Mouse (Mus musculus) liver, embryonic 16.5 days (tissue): ENCODE data around the gene Arl6ip4. TPM values are rescaled to one million over a fixed set of nuclear protein-coding genes. Genes with fewer than 3 reads are reported as not detected.
A peak's percentile ranks its signal among the peaks of the same experiment; 100 is the strongest.

Experiments
- ATAC-seq: fragments of 200-750 bp; cut with Nextera tagmentation; 2 replicates; pipeline ENCODE4 v1.8.0; 2017; ENCODE audit warnings: low read depth, mild to moderate bottlenecking, moderate number of reproducible peaks, moderate library complexity
- H3K27ac ChIP-seq: fragments of 300-500 bp; sonication (generic); 2 replicates; pipeline ENCODE4 v1.5.1; 2014; ENCODE audit warnings: mild to moderate bottlenecking, low read length
- H3K27me3 ChIP-seq: fragments of 300-500 bp; sonication (generic); 2 replicates; pipeline ENCODE4 v1.6.1; 2014; ENCODE audit warnings: low read depth, low read length, mixed read lengths; ENCODE audit not compliant: control insufficient read depth, insufficient read depth
- H3K36me3 ChIP-seq: fragments of 300-500 bp; sonication (generic); 2 replicates; pipeline ENCODE4 v1.6.1; 2014; ENCODE audit warnings: mild to moderate bottlenecking; ENCODE audit not compliant: control insufficient read depth, insufficient read depth
- H3K4me1 ChIP-seq: fragments of 300-500 bp; sonication (generic); 2 replicates; pipeline ENCODE4 v1.6.1; 2014; ENCODE audit warnings: low read depth, low read length, mixed read lengths; ENCODE audit not compliant: control insufficient read depth
- H3K4me2 ChIP-seq: fragments of 300-500 bp; sonication (generic); 2 replicates; pipeline ENCODE4 v1.6.1; 2014; ENCODE audit warnings: low read depth, low read length, mixed read lengths
- H3K4me3 ChIP-seq: fragments of 300-500 bp; sonication (generic); 2 replicates; pipeline ENCODE4 v1.5.1; 2014; ENCODE audit warnings: low read depth, mild to moderate bottlenecking, low read length
- H3K9ac ChIP-seq: fragments of 300-500 bp; sonication (generic); 2 replicates; pipeline ENCODE4 v1.6.1; 2014; ENCODE audit warnings: low read depth, low read length
- H3K9me3 ChIP-seq: fragments of 300-500 bp; sonication (generic); replicated peaks from 2 replicates; pipeline ENCODE4 v1.6.1; 2016; ENCODE audit warnings: low read length; ENCODE audit not compliant: control insufficient read depth
- WGBS: fragments of 180-500 bp; shearing (Covaris S2); extraction: QIAGEN DNeasy Blood & Tissue Kit; methylation state at CpG from one replicate; pipeline ENCODE4 v1.1.7; 2014; ENCODE audit not compliant: insufficient replicate concordance; 5-methylcytosine and 5-hydroxymethylcytosine counted together
- polyA plus RNA-seq: library from polyadenylated mRNA; unstranded; fragments of >200 nt; fragmentation: Nextera tagmentation; extraction: Ambion mirVana; gene quantifications from 2 replicates; pipeline ENCODE4 v1.2.1, GENCODE M21; 2015

The Arl6ip4 gene
- 46.9 and 47.9 TPM in 2 replicates for polyA plus RNA-seq

GRCm38 (mm10) chr5:124115990-124116845 is at the start of gene Arl6ip4:
Arl6ip4 (plus strand) TSS chr5:124116089.
- under 1% methylated on average over 64 of the region's 64 CpGs for WGBS
- Histone ChIP-seq H3K4me2 (peak within 1 kb of the TSS; percentile 95), H3K4me1 (peaks cover 42% of the 10 kb centered on the region), H3K9ac (peak within 1 kb of the TSS; percentile 98), H3K27ac (peak within 1 kb of the TSS; percentile 75), H3K4me3 (peak within 1 kb of the TSS; percentile 98), H3K9me3 (no peaks in the 10 kb centered on the region), H3K36me3 (peaks cover 10% of the 10 kb centered on the region; the same call in 1 of the 2 replicates), H3K27me3 (no peaks in the 10 kb centered on the region)
- ATAC-seq: no peak

- Histone ChIP-seq H3K4me2 (no peak overlapping the region), H3K27me3 (no peaks in the 10 kb centered on the region), H3K4me3 (no peak overlapping the region), H3K36me3 (no peaks in the 10 kb centered on the region), H3K4me1 (peaks cover 4% of the 10 kb centered on the region), H3K9me3 (no peaks in the 10 kb centered on the region), H3K9ac (no peak overlapping the region), H3K27ac (no peak overlapping the region)
- WGBS: 62% methylated on average over 3 of the region's 3 CpGs
- ATAC-seq: no peak
Measured at GRCm38 (mm10) chr5:124069657-124070056, 46.2 kb upstream of the Arl6ip4 start.

- H3K36me3 ChIP-seq: no peaks in the 10 kb centered on the region
- no peak overlapping the region for H3K27ac ChIP-seq
- H3K27me3 ChIP-seq: no peaks in the 10 kb centered on the region
- H3K4me1 ChIP-seq: peaks cover 19% of the 10 kb centered on the region
- no peak overlapping the region for H3K9ac ChIP-seq
- WGBS: 62% methylated on average over 9 of the region's 9 CpGs
- no peak overlapping the region for H3K4me3 ChIP-seq
- H3K9me3 ChIP-seq: no peaks in the 10 kb centered on the region
- ATAC-seq: no peak
- H3K4me2 ChIP-seq: no peak overlapping the region
Measured at GRCm38 (mm10) chr5:124073682-124074081, 42.2 kb upstream of the Arl6ip4 start.

GRCm38 (mm10) chr5:124074845-124075307 is 41.0 kb upstream of the Arl6ip4 start:
- H3K27ac ChIP-seq: 0 out of 2 replicates have a peak overlapping the region, but pooled peaks have one; percentile 12
- no peaks in the 10 kb centered on the region for H3K36me3 ChIP-seq
- no peak overlapping the region for H3K4me3 ChIP-seq
- peaks cover 19% of the 10 kb centered on the region for H3K4me1 ChIP-seq
- WGBS: 7% methylated on average over 10 of the region's 10 CpGs
- H3K9me3 ChIP-seq: no peaks in the 10 kb centered on the region
- no peak overlapping the region for H3K4me2 ChIP-seq
- 0 out of 2 replicates have a peak, but pooled peaks have one; percentile 5 for ATAC-seq
- H3K9ac ChIP-seq: no peak overlapping the region; the same call in 1 of the 2 replicates
- H3K27me3 ChIP-seq: no peaks in the 10 kb centered on the region

- H3K4me3 ChIP-seq: no peak overlapping the region
- no peak overlapping the region for H3K9ac ChIP-seq
- H3K36me3 ChIP-seq: no peaks in the 10 kb centered on the region
- 44% methylated on average over 9 of the region's 9 CpGs for WGBS
- no peaks in the 10 kb centered on the region for H3K27me3 ChIP-seq
- peak overlapping the region; percentile 31 for H3K27ac ChIP-seq
- no peak for ATAC-seq
- H3K4me2 ChIP-seq: no peak overlapping the region
- H3K9me3 ChIP-seq: no peaks in the 10 kb centered on the region
- H3K4me1 ChIP-seq: peaks cover 19% of the 10 kb centered on the region
Measured at GRCm38 (mm10) chr5:124075716-124076115, 40.2 kb upstream of the Arl6ip4 start.

GRCm38 (mm10) chr5:124076559-124076958 is 39.3 kb upstream of the Arl6ip4 start:
- H3K4me2 ChIP-seq: no peak overlapping the region
- no peaks in the 10 kb centered on the region for H3K9me3 ChIP-seq
- peak; percentile 79 for ATAC-seq
- peaks cover 19% of the 10 kb centered on the region for H3K4me1 ChIP-seq
- H3K4me3 ChIP-seq: no peak overlapping the region
- no peak overlapping the region for H3K9ac ChIP-seq
- H3K27ac ChIP-seq: peak overlapping the region; percentile 31
- no peaks in the 10 kb centered on the region for H3K27me3 ChIP-seq
- H3K36me3 ChIP-seq: no peaks in the 10 kb centered on the region
- 49% methylated on average over 9 of the region's 9 CpGs for WGBS

DNA sequence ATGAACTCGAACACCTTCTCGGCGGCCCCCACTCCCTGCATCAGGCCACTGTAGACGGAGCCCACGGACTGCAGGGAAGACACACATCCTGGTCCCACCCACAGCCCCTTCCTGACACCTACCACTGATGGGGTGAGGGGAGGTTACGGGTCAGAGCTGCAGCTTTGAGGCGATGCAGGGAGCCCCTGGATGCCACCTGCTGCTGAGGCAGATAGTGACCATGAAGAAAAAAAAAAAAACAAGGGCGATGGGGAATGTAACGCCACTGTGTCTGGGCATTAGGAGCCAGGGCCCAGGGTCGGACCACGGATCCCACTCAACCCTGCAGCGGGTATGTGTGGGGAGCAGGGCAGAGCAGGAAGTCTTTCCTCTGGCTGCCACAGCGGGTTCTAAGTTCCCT is 38.6 kb upstream of the Arl6ip4 start:
- WGBS: 57% methylated on average over 13 of the region's 13 CpGs
- H3K27ac ChIP-seq: no peak overlapping the region
- no peak overlapping the region for H3K4me2 ChIP-seq
- H3K4me3 ChIP-seq: no peak overlapping the region
- H3K27me3 ChIP-seq: no peaks in the 10 kb centered on the region
- no peaks in the 10 kb centered on the region for H3K9me3 ChIP-seq
- H3K9ac ChIP-seq: no peak overlapping the region
- peaks cover 19% of the 10 kb centered on the region for H3K4me1 ChIP-seq
- H3K36me3 ChIP-seq: no peaks in the 10 kb centered on the region
- no peak for ATAC-seq

GRCm38 (mm10) chr5:124077856-124078460 is 37.9 kb upstream of the Arl6ip4 start:
- no peak for ATAC-seq
- no peaks in the 10 kb centered on the region for H3K9me3 ChIP-seq
- 60% methylated on average over 6 of the region's 6 CpGs for WGBS
- H3K36me3 ChIP-seq: no peaks in the 10 kb centered on the region
- no peak overlapping the region for H3K27ac ChIP-seq
- H3K4me2 ChIP-seq: no peak overlapping the region
- peaks cover 19% of the 10 kb centered on the region for H3K4me1 ChIP-seq
- no peaks in the 10 kb centered on the region for H3K27me3 ChIP-seq
- no peak overlapping the region for H3K4me3 ChIP-seq
- no peak overlapping the region for H3K9ac ChIP-seq
